Mouse (Mus musculus) spleen, adult 2 months (tissue): ENCODE data around the gene Ddx51.

Experiments
- CTCF ChIP-seq: fragments of 200-500 bp; IDR thresholded peaks from 2 replicates; pipeline ENCODE4 v1.5.1; 2011; ENCODE audit warnings: mild to moderate bottlenecking, inconsistent platforms; ENCODE audit not compliant: insufficient read depth, insufficient read length, insufficient replicate concordance; ENCODE audit errors: extremely low read depth
- POLR2A ChIP-seq: fragments of 200-500 bp; IDR thresholded peaks from 2 replicates; pipeline ENCODE4 v1.6.1; 2011; ENCODE audit warnings: low read depth, low read length, inconsistent platforms

DNA sequence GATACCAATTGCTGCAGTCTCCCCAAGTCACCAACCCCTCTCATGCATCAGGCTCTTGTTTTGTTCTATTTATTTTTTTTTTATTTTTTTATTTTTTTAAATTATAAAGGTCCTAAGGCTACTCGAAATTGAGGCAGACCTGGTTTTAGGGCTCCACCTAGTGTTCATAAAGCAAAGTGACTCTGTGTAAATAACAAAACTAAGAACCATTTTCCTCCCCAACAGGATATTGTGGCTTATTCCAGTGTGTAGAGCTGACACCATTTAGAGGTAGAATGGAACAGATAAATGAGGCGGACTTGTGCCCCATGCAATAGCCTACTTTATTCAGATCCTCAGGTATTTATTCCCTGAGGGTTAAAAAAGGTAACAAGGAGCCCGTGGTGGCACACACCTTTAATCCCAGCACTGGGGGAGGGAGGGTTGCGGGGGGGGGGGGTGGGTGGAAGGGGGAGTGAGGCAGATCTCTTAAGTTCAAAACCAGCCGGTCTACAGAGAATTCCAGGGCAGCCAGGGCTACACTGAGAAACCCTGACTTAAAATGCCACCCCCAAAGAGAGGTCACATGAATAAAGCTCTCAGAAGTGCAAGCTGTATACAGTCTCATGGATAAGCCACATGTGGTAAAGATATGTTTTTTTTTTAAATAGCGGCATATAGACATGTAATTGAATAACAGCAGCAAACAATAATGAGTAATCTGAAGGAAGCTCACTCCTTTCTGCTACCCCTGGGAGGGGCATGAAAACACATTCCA, 17.1 kb upstream of the Ddx51 start:
- TF ChIP-seq POLR2A (no peak), CTCF (no peak)
